Mouse (Mus musculus) heart, postnatal 0 days (tissue): ENCODE data around the gene Cpm. TPM values are rescaled to one million over a fixed set of nuclear protein-coding genes. Genes with fewer than 3 reads are reported as not detected.

Experiments used
- ATAC-seq: fragments of 200-750 bp; cut with Nextera tagmentation; 2 replicates; pipeline ENCODE4 v1.8.0; 2017; ENCODE audit warnings: low read depth, moderate number of reproducible peaks, moderate library complexity; ENCODE audit not compliant: insufficient read depth
- DNase-seq: peaks from one replicate; pipeline ENCODE4 v3.0.0-alpha.2; 2016; ENCODE audit warnings: low spot score
- H3K27ac ChIP-seq: fragments of 300-500 bp; sonication (generic); 2 replicates; pipeline ENCODE4 v1.5.1; 2014; ENCODE audit warnings: low read depth, mild to moderate bottlenecking
- H3K27me3 ChIP-seq: fragments of 300-500 bp; sonication (generic); 2 replicates; pipeline ENCODE4 v1.6.1; 2014; ENCODE audit warnings: low read length, mixed read lengths; ENCODE audit not compliant: control insufficient read depth, insufficient read depth
- H3K36me3 ChIP-seq: fragments of 300-500 bp; sonication (generic); replicated peaks from 2 replicates; pipeline ENCODE4 v1.6.1; 2014; ENCODE audit warnings: low read length, mixed read lengths; ENCODE audit not compliant: control insufficient read depth, insufficient read depth
- H3K4me1 ChIP-seq: fragments of 300-500 bp; sonication (generic); 2 replicates; pipeline ENCODE4 v1.6.1; 2014; ENCODE audit warnings: antibody characterized with exemption; ENCODE audit not compliant: control insufficient read depth, insufficient read depth
- H3K4me2 ChIP-seq: fragments of 300-500 bp; sonication (generic); 2 replicates; pipeline ENCODE4 v1.6.1; 2014; ENCODE audit warnings: low read depth, mild to moderate bottlenecking, low read length, moderate library complexity
- H3K4me3 ChIP-seq: fragments of 300-500 bp; sonication (generic); 2 replicates; pipeline ENCODE4 v1.5.1; 2014; ENCODE audit warnings: low read depth, low read length
- H3K9ac ChIP-seq: fragments of 300-500 bp; sonication (generic); replicated peaks from 2 replicates; pipeline ENCODE4 v1.6.1; 2014; ENCODE audit warnings: low read depth, low read length, mixed read lengths
- H3K9me3 ChIP-seq: fragments of 300-500 bp; sonication (generic); replicated peaks from 2 replicates; pipeline ENCODE4 v1.6.1; 2016; ENCODE audit warnings: low read length; ENCODE audit not compliant: control insufficient read depth
- CTCF ChIP-seq: IDR thresholded peaks from 2 replicates; pipeline ENCODE4 v1.5.1; 2016; ENCODE audit warnings: antibody characterized with exemption, control low read depth, low read depth
- EP300 ChIP-seq: IDR thresholded peaks from 2 replicates; pipeline ENCODE4 v1.6.1; 2016; ENCODE audit warnings: antibody characterized with exemption, low read depth
- WGBS: fragments of 180-500 bp; shearing (Covaris S2); extraction: QIAGEN DNeasy Blood & Tissue Kit; methylation state at CpG from one replicate; pipeline ENCODE4 v1.1.7; 2014; 5-methylcytosine and 5-hydroxymethylcytosine counted together
- polyA plus RNA-seq: library from polyadenylated mRNA; unstranded; fragments of >200 nt; fragmentation: Nextera tagmentation; extraction: Ambion mirVana; gene quantifications from 2 replicates; pipeline ENCODE4 v1.2.1, GENCODE M21; 2015
- total RNA-seq: library from RNA; depleted of rRNA; stranded (reverse); fragments of >200 nt; gene quantifications from 2 replicates; pipeline ENCODE4 v1.2.3, GENCODE M21; 2014; ENCODE audit warnings: low replicate concordance

Gene Cpm
- total and polyA plus RNA-seq, 2 experiments from 2014 or later = 0.53 to 2.0 TPM

DNA sequence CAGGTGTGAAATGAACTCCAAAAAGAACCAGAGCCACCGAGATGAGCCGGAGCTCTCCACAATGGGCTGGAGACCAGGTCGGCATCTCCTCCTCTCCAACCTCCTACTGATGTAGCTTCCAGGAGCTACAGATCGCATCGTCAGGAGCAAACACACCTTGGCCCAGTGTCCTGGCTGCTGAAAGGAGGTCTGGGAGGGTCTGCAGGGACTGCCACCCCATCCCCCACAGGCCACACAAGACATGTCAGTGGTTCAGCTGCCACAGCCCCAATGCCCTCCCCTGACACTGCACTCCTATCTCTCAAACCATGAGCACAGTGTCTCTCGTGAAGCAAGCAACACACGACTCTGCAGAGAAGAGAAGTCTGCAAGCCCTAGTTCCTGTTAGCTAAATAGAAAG lies 20.8 kb upstream of the Cpm start:
- WGBS = 78% methylated on average over 7 of the region's 7 CpGs
- Histone ChIP-seq H3K36me3 (no peaks in the 10 kb centered on the region), H3K4me3 (no peak overlapping the region), H3K4me2 (no peak overlapping the region), H3K9ac (no peak overlapping the region), H3K9me3 (no peaks in the 10 kb centered on the region), H3K27me3 (no peaks in the 10 kb centered on the region), H3K27ac (no peak overlapping the region), H3K4me1 (no peaks in the 10 kb centered on the region)
- TF ChIP-seq CTCF (no peak), EP300 (no peak)
- no peak for ATAC-seq
- no peak for DNase-seq

GRCm38 (mm10) chr10:117608988-117609809 lies 20.1 kb upstream of the Cpm start:
- no peaks in the 10 kb centered on the region for H3K9me3 ChIP-seq
- TF ChIP-seq EP300 = no peak
- TF ChIP-seq CTCF = no peak
- WGBS = 85% methylated on average over 7 of the region's 7 CpGs
- no peak overlapping the region for H3K4me3 ChIP-seq
- no peak overlapping the region for H3K9ac ChIP-seq
- no peaks in the 10 kb centered on the region for H3K36me3 ChIP-seq
- DNase-seq (no peak), ATAC-seq (no peak)
- H3K4me2 ChIP-seq = no peak overlapping the region
- H3K27ac ChIP-seq = no peak overlapping the region
- no peaks in the 10 kb centered on the region for H3K4me1 ChIP-seq
- H3K27me3 ChIP-seq = no peaks in the 10 kb centered on the region

GRCm38 (mm10) chr10:117609810-117610090 lies 19.6 kb upstream of the Cpm start:
- no peak for DNase-seq
- no peaks in the 10 kb centered on the region for H3K36me3 ChIP-seq
- WGBS = 73% methylated on average over 6 of the region's 6 CpGs
- H3K27ac ChIP-seq = no peak overlapping the region
- H3K9ac ChIP-seq = no peak overlapping the region
- no peak overlapping the region for H3K4me3 ChIP-seq
- no peak overlapping the region for H3K4me2 ChIP-seq
- H3K4me1 ChIP-seq = no peaks in the 10 kb centered on the region
- TF ChIP-seq CTCF (no peak), EP300 (no peak)
- no peak for ATAC-seq
- H3K9me3 ChIP-seq = no peaks in the 10 kb centered on the region
- H3K27me3 ChIP-seq = no peaks in the 10 kb centered on the region

DNA sequence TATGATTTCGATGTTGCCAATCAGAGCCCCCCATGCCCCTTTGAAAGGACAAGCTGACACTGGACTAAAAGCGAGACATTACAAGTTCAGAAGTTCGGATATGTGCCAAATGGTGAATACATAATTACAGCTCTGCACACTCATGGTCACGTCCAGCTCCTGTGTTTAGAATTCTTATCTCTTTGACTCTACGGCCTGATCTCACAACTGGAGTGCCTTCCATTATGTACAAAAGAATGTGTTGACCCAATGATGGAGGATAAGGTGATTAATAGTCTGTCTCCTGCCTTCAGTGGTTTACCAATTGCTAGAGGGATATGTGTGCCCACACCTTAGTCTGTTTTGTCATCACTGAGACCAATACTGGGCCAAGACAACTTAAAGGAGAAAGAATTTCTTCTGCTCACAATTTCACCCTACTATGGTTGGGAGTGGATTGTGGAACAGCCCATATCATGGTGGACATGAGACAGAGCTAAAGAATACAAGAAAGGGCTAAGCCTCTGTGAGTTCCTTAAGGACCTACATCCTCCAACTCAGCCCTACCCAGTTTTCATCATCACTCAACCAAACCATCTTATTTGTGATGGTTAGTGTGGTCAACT lies 19.0 kb upstream of the Cpm start:
- TF ChIP-seq EP300 = no peak
- no peak overlapping the region for H3K4me3 ChIP-seq
- no peaks in the 10 kb centered on the region for H3K27me3 ChIP-seq
- H3K4me2 ChIP-seq = no peak overlapping the region
- DNase-seq (no peak), ATAC-seq (no peak)
- H3K4me1 ChIP-seq = no peaks in the 10 kb centered on the region
- no peaks in the 10 kb centered on the region for H3K9me3 ChIP-seq
- no peaks in the 10 kb centered on the region for H3K36me3 ChIP-seq
- H3K27ac ChIP-seq = no peak overlapping the region
- 71% methylated on average over 5 of the region's 5 CpGs for WGBS
- H3K9ac ChIP-seq = no peak overlapping the region

- Histone ChIP-seq H3K27ac (no peak overlapping the region), H3K27me3 (no peaks in the 10 kb centered on the region), H3K4me1 (no peaks in the 10 kb centered on the region), H3K36me3 (no peaks in the 10 kb centered on the region), H3K4me3 (no peak overlapping the region), H3K4me2 (no peak overlapping the region), H3K9me3 (no peaks in the 10 kb centered on the region), H3K9ac (no peak overlapping the region)
- TF ChIP-seq CTCF (no peak), EP300 (no peak)
- DNase-seq (no peak), ATAC-seq (no peak)
- WGBS = 80% methylated on average over 2 of the region's 2 CpGs
Observed at GRCm38 (mm10) chr10:117610794-117611384, 18.4 kb upstream of the Cpm start.
